8 mouse cellular contexts compared by ENCODE assay signal in the genomic region with DNA sequence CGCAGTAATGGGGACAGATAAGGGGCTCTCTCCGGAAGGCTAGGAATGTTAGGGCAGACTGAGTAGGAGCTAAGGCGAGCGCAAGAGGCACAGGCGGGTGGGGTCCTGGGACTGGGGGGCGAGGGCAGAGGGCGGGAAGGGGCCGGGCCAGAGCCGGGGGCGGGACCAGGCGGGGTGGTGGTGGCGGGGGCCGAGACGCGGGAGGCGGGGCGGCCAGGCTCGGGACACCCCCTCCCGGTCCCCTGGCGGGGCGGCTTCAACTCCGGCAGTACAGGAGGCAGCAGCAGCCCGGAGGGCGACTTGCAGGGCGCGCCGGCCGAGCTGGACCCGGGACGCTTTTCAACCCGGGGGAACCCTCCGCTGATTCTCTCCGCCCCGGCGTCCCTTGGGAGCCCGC. TPM values are rescaled to one million over a fixed set of nuclear protein-coding genes. Genes with fewer than 3 reads are reported as not detected.
DNase-seq lines count a peak whose midpoint lies in the region; ATAC-seq and TF ChIP-seq lines count a peak whose summit lies in the region.

A gene (plus strand): TSS at position 253 of the 397 bp plus-strand sequence.

- peak; percentile 75 for ATAC-seq in forebrain, embryonic 15.5 days (replicated peaks)
- peak; percentile 81 for ATAC-seq in lung, postnatal 0 days
- peak; percentile 77 for ATAC-seq in stomach, embryonic 15.5 days (ENCODE audit: insufficient read depth, low FRiP score, low read depth)
- ATAC-seq in cerebellum, adult (ENCODE audit: insufficient number of reproducible peaks, low FRiP score, low TSS enrichment), result no peak

- H3K4me3 ChIP-seq in forebrain, embryonic 15.5 days, result peak within 1 kb of the TSS; percentile 67
- H3K4me3 ChIP-seq in lung, postnatal 0 days (ENCODE audit: low read depth, low read length), result peak within 1 kb of the TSS; percentile 86
- H3K4me3 ChIP-seq in stomach, embryonic 15.5 days (replicated peaks), result peak within 1 kb of the TSS; percentile 78

- TF ChIP-seq EP300 in lung, postnatal 0 days (IDR thresholded peaks at IDR 0.05), result no peak

- H3K4me1 ChIP-seq in forebrain, embryonic 15.5 days, result peaks cover 36% of the 10 kb centered on the region
- peaks cover 16% of the 10 kb centered on the region for H3K4me1 ChIP-seq in lung, postnatal 0 days (ENCODE audit: insufficient read depth, low read depth, low read length)
- H3K4me1 ChIP-seq in stomach, embryonic 15.5 days, result peaks cover 22% of the 10 kb centered on the region

- no peaks in the 10 kb centered on the region for H3K36me3 ChIP-seq in forebrain, embryonic 15.5 days
- no peaks in the 10 kb centered on the region for H3K36me3 ChIP-seq in lung, postnatal 0 days (ENCODE audit: insufficient read depth, low read length)
- no peaks in the 10 kb centered on the region for H3K36me3 ChIP-seq in stomach, embryonic 15.5 days

- H3K9me3 ChIP-seq in forebrain, embryonic 15.5 days, result no peaks in the 10 kb centered on the region
- H3K9me3 ChIP-seq in lung, postnatal 0 days (ENCODE audit: low read length), result no peaks in the 10 kb centered on the region
- H3K9me3 ChIP-seq in stomach, embryonic 15.5 days, result no peaks in the 10 kb centered on the region

- no peaks in the 10 kb centered on the region for H3K27me3 ChIP-seq in forebrain, embryonic 15.5 days
- no peaks in the 10 kb centered on the region for H3K27me3 ChIP-seq in lung, postnatal 0 days (replicated peaks; ENCODE audit: insufficient read depth, low read length)
- H3K27me3 ChIP-seq in stomach, embryonic 15.5 days (replicated peaks), result no peaks in the 10 kb centered on the region

- under 1% methylated on average over 31 of the region's 36 CpGs for WGBS in forebrain, embryonic 15.5 days
- 3% methylated on average over 14 of the region's 36 CpGs for WGBS in lung, postnatal 0 days
- 1% methylated on average over 19 of the region's 36 CpGs for WGBS in stomach, embryonic 15.5 days

- DNase-seq in A20 (ENCODE audit: low read depth, low spot score) (peak; percentile 46), NIH3T3 (ENCODE audit: low read depth) (peak; percentile 41)
- DNase-seq in heart, postnatal 4 days, result peak; percentile 74
- peak; percentile 36 to 62 for DNase-seq in layer of hippocampus, postnatal 10 days (ENCODE audit: low spot score in 2 of 2)
- DNase-seq in lung, postnatal 0 days (ENCODE audit: low spot score), result peak; percentile 84

- no peak for TF ChIP-seq CTCF in lung, postnatal 0 days (IDR thresholded peaks at IDR 0.05)

- H3K9ac ChIP-seq in forebrain, embryonic 15.5 days (replicated peaks), result peak within 1 kb of the TSS; percentile 66
- peak within 1 kb of the TSS; percentile 88 for H3K9ac ChIP-seq in lung, postnatal 0 days (replicated peaks; ENCODE audit: low read depth)
- peak within 1 kb of the TSS; percentile 85 for H3K9ac ChIP-seq in stomach, embryonic 15.5 days

- H3K4me2 ChIP-seq in forebrain, embryonic 15.5 days (replicated peaks), result peak within 1 kb of the TSS; percentile 95
- peak within 1 kb of the TSS; percentile 88 for H3K4me2 ChIP-seq in lung, postnatal 0 days (replicated peaks; ENCODE audit: low read depth, low read length)
- H3K4me2 ChIP-seq in stomach, embryonic 15.5 days, result peak within 1 kb of the TSS; percentile 91

- H3K27ac ChIP-seq in forebrain, embryonic 15.5 days (replicated peaks), result peak within 1 kb of the TSS; percentile 79
- peak within 1 kb of the TSS; percentile 97 for H3K27ac ChIP-seq in lung, postnatal 0 days (ENCODE audit: low read length)
- H3K27ac ChIP-seq in stomach, embryonic 15.5 days, result peak within 1 kb of the TSS; percentile 93

RNA-seq across cellular contexts. Expression of the gene that starts here (rescaled TPM):
- 6.0 and 6.8 TPM in 2 replicates for polyA plus RNA-seq in forebrain, embryonic 15.5 days (2015; fragmentation: Nextera tagmentation; extraction: Ambion mirVana)
- total RNA-seq in heart, postnatal 4 days (2021), result 10 to 100 TPM; 12.9 to 13.2 TPM
- 10 to 100 TPM; 36.2 to 40.1 TPM for total RNA-seq in layer of hippocampus, postnatal 10 days (2021)
- 18.9 TPM in 2 replicates for polyA plus RNA-seq in lung, postnatal 0 days (2015; fragmentation: Nextera tagmentation; extraction: Ambion mirVana)
- 6.3 and 6.5 TPM in 2 replicates for polyA plus RNA-seq in stomach, embryonic 15.5 days (2015; fragmentation: Nextera tagmentation; extraction: Ambion mirVana)
